Mouse (Mus musculus) hindbrain, embryonic 11.5 days (tissue): ENCODE results near the gene Ddr2. TPM values are rescaled to one million over a fixed set of nuclear protein-coding genes. Genes with fewer than 3 reads are reported as not detected.

Source experiments
- ATAC-seq: fragments of 200-750 bp; cut with Nextera tagmentation; 2 replicates; pipeline ENCODE4 v1.8.0; 2017; ENCODE audit warnings: mild to moderate bottlenecking, moderate TSS enrichment, moderate library complexity; ENCODE audit not compliant: low FRiP score
- DNase-seq: peaks from one replicate; pipeline ENCODE4 v3.0.0-alpha.2; 2015; ENCODE audit warnings: low spot score
- H3K27ac ChIP-seq: fragments of 300-500 bp; sonication (generic); 2 replicates; pipeline ENCODE4 v1.5.1; 2014; ENCODE audit warnings: mild to moderate bottlenecking, low read depth, low read length
- H3K27me3 ChIP-seq: fragments of 300-500 bp; sonication (generic); 2 replicates; pipeline ENCODE4 v1.6.1; 2014; ENCODE audit warnings: mild to moderate bottlenecking, low read length, moderate library complexity, mixed read lengths; ENCODE audit not compliant: control insufficient read depth, insufficient read depth
- H3K36me3 ChIP-seq: fragments of 300-500 bp; sonication (generic); 2 replicates; pipeline ENCODE4 v1.6.1; 2014; ENCODE audit warnings: mild to moderate bottlenecking, low read length, moderate library complexity, mixed read lengths; ENCODE audit not compliant: control insufficient read depth, insufficient read depth
- H3K4me1 ChIP-seq: fragments of 300-500 bp; sonication (generic); replicated peaks from 2 replicates; pipeline ENCODE4 v1.6.1; 2014; ENCODE audit warnings: low read length, mixed read lengths; ENCODE audit not compliant: control insufficient read depth, insufficient read depth
- H3K4me2 ChIP-seq: fragments of 300-500 bp; sonication (generic); replicated peaks from 2 replicates; pipeline ENCODE4 v1.6.1; 2014; ENCODE audit warnings: mild to moderate bottlenecking, low read depth, low read length
- H3K4me3 ChIP-seq: fragments of 300-500 bp; sonication (generic); 2 replicates; pipeline ENCODE4 v1.5.1; 2014; ENCODE audit warnings: low read depth, low read length
- H3K9ac ChIP-seq: fragments of 300-500 bp; sonication (generic); 2 replicates; pipeline ENCODE4 v1.6.1; 2014; ENCODE audit warnings: low read depth, low read length
- H3K9me3 ChIP-seq: fragments of 300-500 bp; sonication (generic); 2 replicates; pipeline ENCODE4 v1.6.1; 2016; ENCODE audit warnings: low read length; ENCODE audit not compliant: control insufficient read depth
- WGBS: fragments of 180-500 bp; shearing (Covaris S2); extraction: QIAGEN DNeasy Blood & Tissue Kit; methylation state at CpG from one replicate; pipeline ENCODE4 v1.1.7; 2014; 5-methylcytosine and 5-hydroxymethylcytosine counted together
- polyA plus RNA-seq: library from polyadenylated mRNA; unstranded; fragments of >200 nt; fragmentation: Nextera tagmentation; extraction: Ambion mirVana; gene quantifications from 2 replicates; pipeline ENCODE4 v1.2.1, GENCODE M21; 2014

Gene Ddr2
- polyA plus RNA-seq, 1 experiment from 2014 or later: 32.0 TPM

DNA sequence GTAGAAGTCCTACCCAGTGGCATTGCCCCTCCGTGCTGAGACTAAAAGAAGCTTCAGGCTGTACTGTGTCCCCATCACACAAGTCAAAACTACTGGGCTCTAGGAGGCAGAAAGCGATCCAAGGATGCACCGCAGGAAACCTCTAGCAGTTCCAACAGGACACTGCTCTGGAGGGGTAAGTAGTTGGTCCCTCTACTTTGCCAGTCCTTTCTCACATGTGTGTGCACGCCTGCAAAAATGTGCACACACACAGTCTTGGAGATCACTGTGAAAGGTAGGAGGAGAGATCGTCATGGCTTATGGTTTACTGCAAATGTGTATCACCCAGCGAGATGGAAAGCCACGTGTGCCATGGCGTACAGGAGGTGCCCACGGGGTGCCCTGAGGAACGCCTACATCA is 157.9 kb downstream of the Ddr2 start:
- Histone ChIP-seq H3K4me2 (no peak overlapping the region), H3K36me3 (peaks cover 11% of the 10 kb centered on the region), H3K27me3 (no peaks in the 10 kb centered on the region), H3K27ac (no peak overlapping the region), H3K4me1 (no peaks in the 10 kb centered on the region), H3K9me3 (no peaks in the 10 kb centered on the region), H3K9ac (no peak overlapping the region), H3K4me3 (no peak overlapping the region)
- WGBS: 95% methylated on average over 10 of the region's 10 CpGs
- ATAC-seq: no peak
- no peak for DNase-seq

- Histone ChIP-seq H3K9ac (no peak overlapping the region), H3K27me3 (no peaks in the 10 kb centered on the region), H3K27ac (no peak overlapping the region), H3K4me2 (no peak overlapping the region), H3K4me3 (no peak overlapping the region), H3K36me3 (peaks cover 11% of the 10 kb centered on the region), H3K4me1 (no peaks in the 10 kb centered on the region), H3K9me3 (no peaks in the 10 kb centered on the region)
- ATAC-seq (no peak), DNase-seq (no peak)
- WGBS: 87% methylated on average over 6 of the region's 6 CpGs
These were observed 159.0 kb downstream of the Ddr2 start for GRCm38 (mm10) chr1:169951561-169951960.

- DNase-seq (no peak), ATAC-seq (no peak)
- Histone ChIP-seq H3K36me3 (peaks cover 11% of the 10 kb centered on the region), H3K4me3 (no peak overlapping the region), H3K4me1 (no peaks in the 10 kb centered on the region), H3K9ac (no peak overlapping the region), H3K27ac (no peak overlapping the region), H3K9me3 (no peaks in the 10 kb centered on the region), H3K27me3 (no peaks in the 10 kb centered on the region), H3K4me2 (no peak overlapping the region)
- 89% methylated on average over 4 of the region's 4 CpGs for WGBS
These were observed 159.9 kb downstream of the Ddr2 start for GRCm38 (mm10) chr1:169950651-169951050.

- H3K9me3 ChIP-seq: no peaks in the 10 kb centered on the region
- peaks cover 11% of the 10 kb centered on the region for H3K36me3 ChIP-seq
- H3K27me3 ChIP-seq: no peaks in the 10 kb centered on the region
- no peak for ATAC-seq
- no peak overlapping the region for H3K9ac ChIP-seq
- H3K4me3 ChIP-seq: no peak overlapping the region
- no peaks in the 10 kb centered on the region for H3K4me1 ChIP-seq
- no peak overlapping the region for H3K4me2 ChIP-seq
- no peak for DNase-seq
- WGBS: 67% methylated on average over 7 of the region's 7 CpGs
- H3K27ac ChIP-seq: no peak overlapping the region
These were observed 160.6 kb downstream of the Ddr2 start for GRCm38 (mm10) chr1:169949981-169950380.

DNA sequence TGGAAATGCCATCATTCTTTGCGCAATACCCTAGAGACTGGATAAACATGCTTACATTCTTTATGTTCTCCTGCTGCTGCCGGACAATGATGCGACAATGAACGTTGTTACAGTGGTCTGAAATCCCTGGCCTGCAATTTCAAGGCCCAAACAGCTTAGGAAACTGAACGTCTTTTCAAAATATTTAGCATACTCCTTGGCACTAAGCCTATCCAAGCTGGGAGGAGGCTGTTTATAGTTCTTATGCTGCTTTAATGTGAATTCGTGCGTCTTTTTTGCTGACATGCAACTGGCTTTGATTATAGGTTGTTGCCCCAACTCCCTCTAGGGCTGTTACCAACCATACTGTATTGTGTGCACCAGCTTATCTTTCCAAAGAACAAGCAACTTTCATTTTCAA is 161.7 kb downstream of the Ddr2 start:
- H3K36me3 ChIP-seq: peaks cover 9% of the 10 kb centered on the region
- ATAC-seq (no peak), DNase-seq (no peak)
- H3K4me1 ChIP-seq: no peaks in the 10 kb centered on the region
- H3K27ac ChIP-seq: no peak overlapping the region
- no peaks in the 10 kb centered on the region for H3K9me3 ChIP-seq
- WGBS: 88% methylated on average over 7 of the region's 7 CpGs
- H3K4me2 ChIP-seq: no peak overlapping the region
- H3K4me3 ChIP-seq: no peak overlapping the region
- no peaks in the 10 kb centered on the region for H3K27me3 ChIP-seq
- H3K9ac ChIP-seq: no peak overlapping the region

DNA sequence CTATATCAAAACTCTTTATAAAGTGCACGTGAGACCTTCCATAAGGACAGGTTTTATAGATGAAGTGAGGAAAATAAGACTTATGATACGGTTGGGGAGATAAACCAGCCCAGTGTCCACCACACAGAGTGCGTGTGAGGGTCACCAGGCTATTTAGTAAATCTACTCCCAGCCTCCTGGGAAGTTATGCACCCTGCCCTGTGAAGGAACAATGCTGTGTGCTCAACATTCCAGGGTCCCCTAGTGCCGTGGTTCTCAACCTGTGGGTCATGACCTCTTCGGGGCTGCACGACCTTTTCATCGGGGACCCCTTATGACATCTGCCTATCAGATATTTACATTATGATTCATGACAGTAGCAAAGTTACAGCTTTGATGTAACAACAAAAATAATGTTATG is 162.3 kb downstream of the Ddr2 start:
- Histone ChIP-seq H3K36me3 (peaks cover 6% of the 10 kb centered on the region; the same call in 1 of the 2 replicates), H3K4me2 (no peak overlapping the region), H3K9ac (no peak overlapping the region), H3K27ac (no peak overlapping the region), H3K4me3 (no peak overlapping the region), H3K9me3 (no peaks in the 10 kb centered on the region), H3K27me3 (no peaks in the 10 kb centered on the region), H3K4me1 (no peaks in the 10 kb centered on the region)
- ATAC-seq (no peak), DNase-seq (no peak)
- 73% methylated on average over 7 of the region's 7 CpGs for WGBS

DNA sequence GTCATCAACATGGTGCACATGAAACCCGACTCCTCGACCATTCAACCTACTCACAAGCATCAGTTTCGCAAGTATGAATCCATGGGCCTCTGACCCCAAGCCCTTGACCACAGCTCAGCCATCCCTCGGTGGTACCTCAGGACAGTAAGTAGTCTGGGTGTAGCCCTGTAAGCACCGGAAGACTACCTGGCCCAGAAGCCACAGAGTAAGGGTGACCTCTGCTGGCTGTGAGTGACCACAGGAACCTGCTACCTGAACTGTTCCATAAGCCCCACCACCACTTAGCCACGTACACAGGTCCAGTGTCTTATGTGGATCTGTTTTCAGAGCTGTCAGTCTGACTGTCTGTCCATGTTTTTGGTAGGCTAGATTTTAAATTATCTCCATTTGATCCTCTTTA is 162.9 kb downstream of the Ddr2 start:
- Histone ChIP-seq H3K9ac (no peak overlapping the region), H3K4me3 (no peak overlapping the region), H3K4me1 (no peaks in the 10 kb centered on the region), H3K36me3 (no peaks in the 10 kb centered on the region; the same call in 1 of the 2 replicates), H3K9me3 (no peaks in the 10 kb centered on the region), H3K27me3 (no peaks in the 10 kb centered on the region), H3K4me2 (no peak overlapping the region), H3K27ac (no peak overlapping the region)
- WGBS: 83% methylated on average over 6 of the region's 6 CpGs
- no peak for DNase-seq
- no peak for ATAC-seq

DNA sequence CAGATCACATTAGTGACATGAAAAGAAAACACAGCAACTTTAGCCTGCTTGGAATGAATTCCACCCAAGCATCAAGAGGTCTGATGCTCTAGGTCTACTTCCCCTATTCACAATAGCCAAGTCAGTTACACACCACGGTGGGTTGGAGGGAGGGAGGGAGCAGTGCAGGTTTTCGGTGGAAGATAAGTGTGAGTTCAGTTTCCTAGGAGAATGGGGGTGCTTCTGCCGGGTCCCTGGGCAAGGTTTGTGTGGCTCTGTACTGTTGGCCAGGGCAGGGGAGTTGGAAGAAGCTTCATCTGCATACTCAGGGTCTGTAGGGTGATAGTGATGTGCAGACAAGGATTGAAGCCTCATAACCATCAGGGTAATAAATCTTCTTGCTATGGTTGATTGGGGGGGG is 164.6 kb downstream of the Ddr2 start:
- H3K9me3 ChIP-seq: no peaks in the 10 kb centered on the region
- H3K36me3 ChIP-seq: no peaks in the 10 kb centered on the region
- WGBS: 66% methylated on average over 3 of the region's 3 CpGs
- no peak for DNase-seq
- no peaks in the 10 kb centered on the region for H3K4me1 ChIP-seq
- no peak for ATAC-seq
- no peak overlapping the region for H3K9ac ChIP-seq
- no peak overlapping the region for H3K4me3 ChIP-seq
- no peaks in the 10 kb centered on the region for H3K27me3 ChIP-seq
- no peak overlapping the region for H3K4me2 ChIP-seq
- H3K27ac ChIP-seq: no peak overlapping the region

DNA sequence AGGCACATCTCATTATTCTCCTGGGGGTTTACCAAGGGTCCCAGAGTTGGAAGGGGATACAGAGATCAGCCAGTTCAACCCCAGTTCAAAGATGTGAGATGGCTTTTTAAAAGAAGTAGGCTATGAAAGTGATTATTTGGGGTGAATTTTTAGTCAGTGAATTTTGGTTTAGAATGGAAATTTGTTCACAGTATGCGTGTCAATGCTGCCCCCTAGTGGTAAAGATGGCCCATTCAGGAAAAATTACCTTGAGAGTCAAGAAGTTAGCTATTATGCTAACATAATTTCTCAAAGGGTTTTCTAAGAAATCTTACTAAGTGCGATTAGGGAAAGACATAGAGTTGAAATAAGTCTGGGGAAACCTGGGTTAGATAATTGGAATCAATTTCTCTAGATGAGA is 171.2 kb downstream of the Ddr2 start:
- Histone ChIP-seq H3K4me1 (no peaks in the 10 kb centered on the region), H3K4me2 (no peak overlapping the region), H3K27ac (no peak overlapping the region), H3K36me3 (no peaks in the 10 kb centered on the region), H3K27me3 (no peaks in the 10 kb centered on the region), H3K4me3 (no peak overlapping the region), H3K9me3 (no peaks in the 10 kb centered on the region), H3K9ac (no peak overlapping the region)
- no peak for ATAC-seq
- 8% methylated on average over 2 of the region's 2 CpGs for WGBS
- DNase-seq: peak; percentile 79
